Mouse (Mus musculus): Measurements from ENCODE around the gene Dock10.
"Not testable (repeated sequence)": the region's sequence is repeated elsewhere in the genome, so short reads cannot be mapped to it uniquely, and the experiment has no call there.

The Dock10 gene

GRCm38 (mm10) chr1:80757977-80758797, at the start of gene Dock10:
Dock10 (minus strand) TSS chr1:80758527.
- in situ Hi-C loops (cut with MboI, MseI), result no loop called here

DNA sequence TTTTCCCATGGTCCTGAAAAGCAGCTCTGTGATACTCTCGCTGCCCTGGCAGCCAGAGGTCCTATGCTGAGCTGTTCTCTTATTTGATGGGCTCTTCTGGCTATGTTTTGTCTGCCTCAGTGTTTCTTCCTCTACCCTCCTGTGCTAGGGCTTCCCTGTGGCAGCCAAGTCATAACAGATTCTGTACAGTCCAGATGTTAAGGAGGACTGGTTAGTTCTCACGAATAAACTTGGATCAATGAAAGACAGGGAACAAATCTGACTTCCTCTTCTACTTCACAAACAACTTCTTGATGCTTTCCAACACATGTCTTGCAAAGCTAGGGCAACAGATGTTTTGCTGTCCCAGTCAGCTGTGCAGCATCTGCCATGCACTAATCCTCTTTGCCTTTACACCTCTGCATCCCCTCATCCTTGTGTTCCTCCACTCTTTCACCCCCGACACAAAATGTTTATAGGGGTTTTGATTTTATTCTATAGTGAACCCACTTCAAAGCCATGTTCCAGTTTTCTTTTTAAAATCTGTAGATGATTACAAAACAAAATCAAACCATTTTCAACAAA, 48.6 kb upstream of the Dock10 start:
- in situ Hi-C loops (cut with MboI, MseI), result no loop called here

DNA sequence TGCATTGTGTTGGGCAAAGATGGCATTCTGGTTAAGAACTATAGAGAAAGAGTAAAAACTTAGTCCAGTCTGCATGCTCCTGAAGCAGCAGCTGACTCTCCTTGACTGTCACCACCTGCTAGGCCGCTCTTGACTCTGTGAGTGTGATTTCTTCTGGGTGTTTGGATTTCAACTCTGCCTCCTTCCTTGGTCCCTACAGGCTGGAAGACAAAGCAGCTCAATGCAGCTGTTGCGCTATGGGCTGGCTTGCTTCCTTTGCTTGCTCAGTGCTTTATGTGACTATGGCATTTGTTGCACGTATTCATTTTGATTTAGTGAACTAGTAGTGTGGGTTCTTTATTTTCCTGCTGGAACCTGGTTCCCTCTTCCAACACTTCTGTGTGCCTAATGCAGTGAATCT, 43.7 kb upstream of the Dock10 start:
- in situ Hi-C loops (cut with MboI, MseI), result no loop called here

- in situ Hi-C loops (cut with MboI, MseI), result no loop called here
Measured at GRCm38 (mm10) chr1:80785066-80785779, 26.9 kb upstream of the Dock10 start.

DNA sequence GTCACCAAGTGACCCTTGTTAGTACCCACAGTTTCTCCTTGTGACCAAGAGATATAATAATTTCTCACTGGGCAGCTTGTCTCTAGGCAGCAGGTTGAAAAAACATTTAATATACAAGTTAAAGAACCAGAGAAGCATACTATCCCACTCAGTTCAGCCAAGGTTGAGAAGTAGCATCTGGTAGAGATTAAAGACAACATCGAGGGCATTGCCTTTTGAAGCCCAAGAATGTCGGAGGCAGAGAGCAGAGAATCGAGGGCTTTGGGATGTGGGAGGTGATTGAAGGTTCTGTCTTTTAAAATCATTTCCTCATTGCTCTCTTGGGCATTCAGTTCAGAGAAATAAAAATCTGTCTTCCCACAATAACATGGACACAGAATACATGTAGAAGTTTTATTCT, 25.8 kb upstream of the Dock10 start:
- in situ Hi-C loops (cut with MboI, MseI), result no loop called here

- in situ Hi-C loops (cut with MboI, MseI), result loop anchor here (5.0 kb wide), 1 partner anchor 48 kb away; no protein-coding TSS in a partner anchor
Measured at GRCm38 (mm10) chr1:80765504-80765903, 7.2 kb upstream of the Dock10 start.

DNA sequence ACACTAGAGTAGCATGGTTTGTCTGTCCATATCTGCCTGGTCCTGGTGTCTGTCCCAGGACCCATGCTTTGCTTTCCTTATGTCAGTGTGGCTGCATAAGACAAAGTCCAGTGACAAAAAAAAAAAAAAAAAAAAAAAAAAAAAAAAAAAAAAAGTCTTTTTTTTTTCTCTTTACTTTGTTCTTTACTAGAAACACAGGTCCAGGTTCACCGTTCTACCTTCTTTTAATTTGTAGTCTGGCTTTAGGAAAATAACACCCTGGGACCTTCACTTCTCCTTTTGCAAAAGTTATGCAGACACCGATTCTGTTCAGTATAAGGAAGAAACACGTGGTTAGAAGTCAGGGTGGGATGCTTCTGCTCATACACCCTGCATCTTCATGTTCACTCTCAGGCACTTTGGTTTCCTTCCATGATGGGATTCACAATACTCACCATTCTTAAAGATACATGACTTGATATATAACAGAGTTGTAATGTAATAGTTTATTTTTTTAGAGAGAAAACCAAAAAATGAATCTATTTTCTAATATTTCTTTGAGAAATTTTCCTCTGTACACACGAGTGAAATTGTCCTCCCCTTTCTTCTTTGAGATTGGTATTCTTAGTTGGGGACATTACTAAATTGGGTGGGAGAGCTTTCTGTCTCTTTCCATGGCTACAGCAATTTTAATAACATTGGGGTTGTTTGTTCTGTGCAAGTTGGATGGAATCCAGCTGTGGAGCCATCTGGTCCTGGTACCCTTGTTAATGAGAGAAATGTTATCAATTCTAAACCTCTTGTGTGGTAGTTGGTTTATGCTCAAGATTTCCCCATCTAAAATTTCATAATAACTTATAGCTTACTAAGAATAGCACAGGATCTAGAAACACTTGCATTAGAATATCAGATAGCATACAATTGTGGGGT, 5.0 kb upstream of the Dock10 start:
- in situ Hi-C loops (cut with MboI, MseI), result no loop called here

- in situ Hi-C loops (cut with MboI, MseI), result no loop called here
Measured at GRCm38 (mm10) chr1:80758798-80759184, 464 bp upstream of the Dock10 start.

GRCm38 (mm10) chr1:80757650-80757976, 714 bp downstream of the Dock10 start:
- in situ Hi-C loops (cut with MboI, MseI), result no loop called here

DNA sequence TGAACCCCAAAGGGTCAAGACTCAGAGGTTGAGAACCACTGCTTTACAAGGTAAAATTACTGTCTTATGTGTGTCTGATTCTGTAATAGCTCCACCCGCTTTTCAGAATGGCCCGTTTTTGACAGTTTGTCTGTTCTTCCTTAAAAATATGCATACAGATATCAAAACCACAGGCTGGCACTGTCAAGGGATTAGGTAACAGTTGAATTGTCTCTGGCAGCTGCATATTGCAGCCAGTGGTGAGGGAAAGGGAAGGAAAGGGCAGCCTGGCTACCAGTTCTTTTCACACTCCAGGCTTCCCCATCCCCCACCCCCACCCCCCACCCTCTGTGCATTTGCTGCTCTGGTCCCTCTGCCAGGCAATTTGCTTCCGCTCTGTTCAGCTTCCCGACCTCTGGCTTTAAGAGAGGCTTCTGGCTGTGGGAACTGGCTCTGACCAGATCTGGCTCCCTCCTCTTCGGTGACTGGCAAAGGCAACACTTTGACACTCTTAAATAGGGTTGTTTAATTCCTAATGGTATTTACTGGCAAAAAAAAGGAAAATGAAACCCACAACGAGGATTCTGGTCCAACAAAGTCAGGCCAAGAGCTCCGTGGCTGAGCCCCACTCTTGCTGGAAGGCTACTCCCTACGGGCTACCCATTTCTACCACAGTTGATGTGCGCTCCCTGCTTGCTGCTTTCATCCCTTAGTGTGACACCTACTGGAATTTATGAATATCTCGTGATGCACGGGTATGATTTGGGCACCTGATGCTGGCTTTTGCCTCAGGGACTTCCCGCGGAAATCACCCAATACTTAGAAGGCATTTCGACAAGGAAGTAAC, 1.3 kb downstream of the Dock10 start:
- in situ Hi-C loops (cut with MboI, MseI), result no loop called here

DNA sequence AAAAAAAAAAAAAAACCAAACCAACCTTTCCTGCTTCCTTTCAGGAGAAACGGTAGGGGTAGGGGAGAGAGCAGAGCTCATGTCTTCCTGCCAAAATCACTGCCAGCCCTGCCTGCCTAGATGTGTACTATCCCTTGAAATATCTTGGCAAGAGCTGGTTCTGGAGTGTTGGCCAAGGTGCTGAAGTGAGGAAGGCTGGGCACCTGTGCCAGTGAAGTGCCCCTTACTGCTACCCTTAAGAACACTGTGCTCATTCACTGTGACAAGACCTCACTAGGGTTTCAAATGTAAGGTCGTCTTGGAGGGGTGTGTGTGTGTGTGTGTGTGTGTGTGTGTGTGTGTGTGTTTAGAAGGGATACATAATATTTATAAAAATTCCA, 2.3 kb downstream of the Dock10 start:
- in situ Hi-C loops (cut with MboI, MseI), result no loop called here

GRCm38 (mm10) chr1:80755296-80756059, 2.8 kb downstream of the Dock10 start:
- in situ Hi-C loops (cut with MboI, MseI), result no loop called here

GRCm38 (mm10) chr1:80749122-80749521, 9.2 kb downstream of the Dock10 start:
- in situ Hi-C loops (cut with MboI, MseI), result not testable (repeated sequence)

- in situ Hi-C loops (cut with MboI, MseI), result no loop called here
Measured at GRCm38 (mm10) chr1:80746691-80747463, 11.4 kb downstream of the Dock10 start.

DNA sequence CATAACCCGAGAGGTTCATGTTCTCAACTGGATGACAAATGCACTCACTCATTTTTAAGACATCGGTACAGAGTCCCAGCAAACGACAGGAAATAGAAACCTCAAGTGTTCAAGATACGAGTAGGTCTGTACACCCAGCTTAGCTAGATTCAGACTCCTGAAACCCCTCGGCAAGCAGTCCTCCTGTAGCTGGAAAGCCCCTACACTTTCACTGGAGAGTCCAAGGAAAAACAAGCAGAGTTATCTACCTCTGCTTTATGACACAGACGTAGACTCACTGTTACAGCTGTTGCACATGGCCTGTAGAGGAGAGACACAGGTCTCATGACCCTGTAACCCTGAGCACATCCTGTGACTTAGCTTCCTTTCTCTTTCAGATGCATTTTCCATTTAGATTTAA, 12.1 kb downstream of the Dock10 start:
- in situ Hi-C loops (cut with MboI, MseI), result no loop called here

DNA sequence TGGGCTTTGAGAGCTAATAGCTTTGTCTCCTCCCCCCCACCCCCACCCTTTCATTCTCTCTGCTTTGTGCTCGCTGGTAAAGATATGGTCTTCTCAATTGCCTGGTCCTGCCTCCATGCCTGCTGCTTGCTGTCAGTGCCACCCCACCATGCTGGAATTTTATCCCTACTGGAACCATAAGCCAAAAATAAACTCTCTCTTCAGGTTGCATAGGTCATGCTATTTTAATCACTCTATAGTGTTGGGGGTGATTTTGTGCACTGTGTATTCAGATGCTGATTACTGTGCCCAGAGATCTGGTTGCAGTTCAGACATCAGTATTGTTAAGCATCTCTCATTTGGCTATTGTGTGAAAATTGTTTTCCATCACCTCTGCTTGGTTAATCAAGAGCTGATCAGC, 18.9 kb downstream of the Dock10 start:
- in situ Hi-C loops (cut with MboI, MseI), result no loop called here

DNA sequence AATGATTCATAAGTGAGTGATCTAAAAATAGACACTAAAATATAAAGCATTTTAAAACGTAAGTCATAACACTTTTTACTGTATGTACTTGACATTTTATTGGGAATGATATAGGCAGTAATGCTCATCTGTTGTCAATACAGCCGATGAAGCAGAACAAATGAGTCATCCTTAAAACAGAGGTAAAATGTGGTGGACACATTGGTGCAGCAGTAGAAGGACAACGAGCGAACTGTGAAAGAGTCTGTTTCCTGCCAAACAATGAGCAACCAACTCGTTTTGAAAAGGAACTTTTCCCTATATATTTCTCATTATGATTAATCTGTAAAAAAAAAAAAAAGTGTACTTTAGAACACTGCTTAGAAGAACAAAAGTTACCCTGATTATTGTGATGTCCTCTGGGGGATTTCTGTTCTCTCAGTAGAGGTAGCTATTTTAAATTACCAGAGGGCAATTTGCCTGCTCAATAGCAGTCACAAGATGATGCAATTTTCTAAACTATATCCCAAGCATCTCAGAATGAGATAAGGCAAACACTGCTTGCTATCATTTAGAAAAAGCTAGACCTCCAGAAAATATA, 20.4 kb downstream of the Dock10 start:
- in situ Hi-C loops (cut with MboI, MseI), result no loop called here

DNA sequence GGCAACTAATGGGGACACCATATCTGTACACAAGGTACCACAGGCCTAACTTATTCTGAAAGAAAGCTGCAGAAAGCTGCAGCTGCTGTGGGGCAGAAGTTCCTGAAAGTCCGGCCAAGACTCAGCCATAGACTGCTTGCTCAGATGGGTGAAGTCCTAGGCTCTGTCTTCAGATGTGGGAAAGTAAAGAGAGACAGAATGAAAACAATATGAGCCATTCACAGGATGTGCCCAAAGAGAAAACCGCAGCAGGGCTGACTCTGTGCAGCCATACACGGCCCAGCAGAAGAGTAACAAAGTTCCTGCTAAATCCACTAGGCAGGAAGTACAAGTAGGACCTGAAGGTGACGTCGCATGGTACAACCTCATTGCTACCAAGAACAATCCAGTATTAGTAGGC, 27.7 kb downstream of the Dock10 start:
- in situ Hi-C loops (cut with MboI, MseI), result no loop called here

DNA sequence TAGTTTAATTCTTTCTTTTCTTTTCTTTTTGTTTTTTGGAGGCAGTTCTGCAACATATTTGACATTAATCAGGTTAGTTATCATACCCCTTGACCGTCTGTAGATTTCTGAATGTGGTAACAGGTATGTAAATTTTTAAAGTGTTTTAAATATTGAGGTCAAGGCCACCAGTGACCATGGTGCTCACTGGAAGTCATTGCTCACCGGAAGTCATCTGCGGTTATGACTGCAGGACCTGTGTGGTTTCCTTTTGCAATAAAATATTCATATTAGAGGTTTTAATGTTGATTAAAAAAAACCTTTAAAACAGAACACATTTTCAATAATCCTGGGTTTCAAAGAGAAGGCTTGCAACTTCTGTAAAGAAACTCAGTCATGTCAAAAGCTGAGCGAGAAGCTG, 28.2 kb downstream of the Dock10 start:
- in situ Hi-C loops (cut with MboI, MseI), result no loop called here

Data from regulatory T cell (primary cell).